Comparison of ENCODE assay signal across 8 mouse cellular contexts in genomic region chr1:112456047-112456446, GRCm38 (mm10).
DNase-seq lines count a peak whose midpoint lies in the region; ATAC-seq lines count a peak whose summit lies in the region.

No protein-coding gene starts in this region.

- H3K4me1 ChIP-seq in hindbrain, embryonic 11.5 days (replicated peaks; ENCODE audit: control insufficient read depth, insufficient read depth, low read length) = no peaks in the 10 kb centered on the region
- no peaks in the 10 kb centered on the region for H3K4me1 ChIP-seq in neural tube, embryonic 15.5 days

- H3K4me3 ChIP-seq in hindbrain, embryonic 11.5 days (ENCODE audit: low read depth, low read length) = no peak overlapping the region
- H3K4me3 ChIP-seq in neural tube, embryonic 15.5 days (replicated peaks) = no peak overlapping the region

- no peak overlapping the region for H3K4me2 ChIP-seq in hindbrain, embryonic 11.5 days (replicated peaks; ENCODE audit: low read depth, low read length)
- H3K4me2 ChIP-seq in neural tube, embryonic 15.5 days = no peak overlapping the region

- peak; percentile 68; the same call in 1 of the 2 replicates for ATAC-seq in cerebellum, adult (ENCODE audit: insufficient number of reproducible peaks, low FRiP score, low TSS enrichment)
- peak; percentile 55; the same call in 1 of the 2 replicates for ATAC-seq in hindbrain, embryonic 11.5 days (ENCODE audit: low FRiP score)
- peak; percentile 53; the same call in 1 of the 2 replicates for ATAC-seq in neural tube, embryonic 15.5 days (ENCODE audit: low FRiP score)

- no peaks in the 10 kb centered on the region for H3K9me3 ChIP-seq in hindbrain, embryonic 11.5 days (ENCODE audit: control insufficient read depth, low read length)
- no peaks in the 10 kb centered on the region for H3K9me3 ChIP-seq in neural tube, embryonic 15.5 days (replicated peaks)

- H3K27me3 ChIP-seq in hindbrain, embryonic 11.5 days (ENCODE audit: control insufficient read depth, insufficient read depth, low read length) = no peaks in the 10 kb centered on the region
- H3K27me3 ChIP-seq in neural tube, embryonic 15.5 days (replicated peaks) = no peaks in the 10 kb centered on the region

- H3K9ac ChIP-seq in hindbrain, embryonic 11.5 days (ENCODE audit: low read depth, low read length) = no peak overlapping the region
- no peak overlapping the region for H3K9ac ChIP-seq in neural tube, embryonic 15.5 days (replicated peaks)

- no peaks in the 10 kb centered on the region for H3K36me3 ChIP-seq in hindbrain, embryonic 11.5 days (ENCODE audit: control insufficient read depth, insufficient read depth, low read length)
- no peaks in the 10 kb centered on the region for H3K36me3 ChIP-seq in neural tube, embryonic 15.5 days

- WGBS in hindbrain, embryonic 11.5 days = 41% methylated on average over 11 of the region's 11 CpGs
- 39% methylated on average over 11 of the region's 11 CpGs for WGBS in neural tube, embryonic 15.5 days

- H3K27ac ChIP-seq in hindbrain, embryonic 11.5 days (ENCODE audit: low read depth, low read length) = no peak overlapping the region
- no peak overlapping the region for H3K27ac ChIP-seq in neural tube, embryonic 15.5 days (replicated peaks)

- DNase-seq in cerebellum, adult 11 months = no peak
- peak; percentile 91 for DNase-seq in ES-CJ7 (ENCODE audit: low read depth, low spot score)
- DNase-seq in cerebellum, postnatal 14 days = peak; percentile 75 to 82
- peak; percentile 80 for DNase-seq in hindbrain, embryonic 11.5 days (ENCODE audit: low spot score)
- DNase-seq in layer of hippocampus, postnatal 36 days = peak; percentile 13 to 16
- DNase-seq in thymus, postnatal 25 days = no peak

Comparison
In these comparisons a context has a peak if more than half of its experiments do, and no peak if none do; other contexts are left out.
1. DNase-seq: peak in ES-CJ7 (single experiment), cerebellum, postnatal 14 days (2 of 2), hindbrain, embryonic 11.5 days (single experiment) and layer of hippocampus, postnatal 36 days (2 of 2); none in cerebellum, adult 11 months (single experiment) and thymus, postnatal 25 days (single experiment).
2. Peak in every context shown above with its lines, with median percentiles within 50 percentile points of each other: ATAC-seq.